Mouse (Mus musculus) gastrocnemius, postnatal 10 days (tissue): Measurements from ENCODE around the gene Mybpc2. TPM values are rescaled to one million over a fixed set of nuclear protein-coding genes. Genes with fewer than 3 reads are reported as not detected.
A peak's percentile ranks its signal among the peaks of the same experiment; 100 is the strongest.

ENCODE experiments used
- DNase-seq: peaks from one replicate; pipeline ENCODE4 v3.0.0; 2021; ENCODE audit warnings: mixed read lengths
- total RNA-seq, 2 experiments: library from RNA; stranded (reverse); gene quantifications; 2 replicates each; pipeline ENCODE4 v1.2.3; 2021

The Mybpc2 gene
- total RNA-seq, 2 experiments from 2014 or later = 2,219 to 2,666 TPM

GRCm38 (mm10) chr7:44484841-44485571, 39.5 kb downstream of the Mybpc2 start:
- DNase-seq = peak; percentile 76

GRCm38 (mm10) chr7:44484109-44484508, 40.3 kb downstream of the Mybpc2 start:
- DNase-seq = no peak

- DNase-seq = no peak
Measured at GRCm38 (mm10) chr7:44482836-44483435, 41.5 kb downstream of the Mybpc2 start.

- peak; percentile 8 for DNase-seq
Measured at GRCm38 (mm10) chr7:44475046-44475614, 49.3 kb downstream of the Mybpc2 start.

- peak; percentile 77 for DNase-seq
Measured at GRCm38 (mm10) chr7:44474419-44474818, 50.0 kb downstream of the Mybpc2 start.

- peak; percentile 63 for DNase-seq
Measured at GRCm38 (mm10) chr7:44472961-44473646, 51.4 kb downstream of the Mybpc2 start.

GRCm38 (mm10) chr7:44472558-44472885, 51.9 kb downstream of the Mybpc2 start:
- peak; percentile 42 for DNase-seq

GRCm38 (mm10) chr7:44471880-44472557, 52.4 kb downstream of the Mybpc2 start:
- peak; percentile 47 for DNase-seq

- peak; percentile 11 for DNase-seq
Measured at GRCm38 (mm10) chr7:44470696-44471612, 53.5 kb downstream of the Mybpc2 start.

GRCm38 (mm10) chr7:44469677-44470675, 54.5 kb downstream of the Mybpc2 start:
- DNase-seq = no peak

GRCm38 (mm10) chr7:44468644-44469285, 55.7 kb downstream of the Mybpc2 start:
- peak; percentile 10 for DNase-seq

GRCm38 (mm10) chr7:44467811-44468411, 56.5 kb downstream of the Mybpc2 start, which contains the start of gene Josd2:
Josd2 (plus strand) TSS chr7:44467980.
- DNase-seq = peak; percentile 87

GRCm38 (mm10) chr7:44466888-44467311, 57.6 kb downstream of the Mybpc2 start:
- DNase-seq = no peak

GRCm38 (mm10) chr7:44466006-44466887, 58.2 kb downstream of the Mybpc2 start:
- no peak for DNase-seq

GRCm38 (mm10) chr7:44465111-44465510, 59.3 kb downstream of the Mybpc2 start, which contains the start of gene Aspdh:
Aspdh (plus strand) TSS chr7:44465391.
- no peak for DNase-seq

- no peak for DNase-seq
Measured at GRCm38 (mm10) chr7:44464511-44464910, 59.9 kb downstream of the Mybpc2 start.

- DNase-seq = no peak
Measured at GRCm38 (mm10) chr7:44463556-44464225, 60.8 kb downstream of the Mybpc2 start.
